Mouse (Mus musculus) large intestine, adult 2 months (tissue): ENCODE results near the gene P3h3. TPM values are rescaled to one million over a fixed set of nuclear protein-coding genes. Genes with fewer than 3 reads are reported as not detected.
A peak's percentile ranks its signal among the peaks of the same experiment; 100 is the strongest.
"Not testable (repeated sequence)": the region's sequence is repeated elsewhere in the genome, so short reads cannot be mapped to it uniquely, and the experiment has no call there.

ENCODE experiments used
- DNase-seq: peaks from one replicate; pipeline ENCODE4 v3.0.0-alpha.2; 2012; ENCODE audit warnings: low read depth, low spot score
- WGBS: fragments of 180-500 bp; shearing (Covaris S2); methylation state at CpG from one replicate; pipeline ENCODE4 v1.1.7; 2018; 5-methylcytosine and 5-hydroxymethylcytosine counted together
- polyA plus RNA-seq: library from polyadenylated mRNA; depleted of rRNA; stranded (reverse); fragments of >200 nt; gene quantifications from 2 replicates; pipeline ENCODE4 v1.2.3, GENCODE M21; 2012

Gene P3h3
- polyA plus RNA-seq, 1 experiment: 8.3 TPM

DNA sequence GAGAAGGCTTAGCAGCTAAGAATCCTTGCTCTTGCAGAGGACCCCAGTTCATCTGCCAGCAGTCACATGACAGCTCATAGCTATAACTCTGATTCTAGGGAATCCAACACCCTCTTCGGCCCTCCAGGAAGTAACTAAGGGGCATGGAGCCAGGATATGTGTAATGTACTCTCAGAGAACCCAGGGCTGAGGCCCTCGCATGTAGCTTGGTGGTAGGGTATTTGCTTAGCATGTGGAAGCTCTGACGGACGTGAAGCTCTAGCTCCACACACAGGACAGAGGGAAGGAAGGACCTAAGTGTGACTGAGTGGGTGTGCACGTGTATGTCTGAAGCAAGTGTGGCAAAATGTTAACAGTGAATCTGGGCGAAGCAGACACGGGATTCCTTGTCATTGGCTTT, 21.1 kb downstream of the P3h3 start:
- no peak for DNase-seq
- WGBS: 57% methylated on average over 7 of the region's 7 CpGs

DNA sequence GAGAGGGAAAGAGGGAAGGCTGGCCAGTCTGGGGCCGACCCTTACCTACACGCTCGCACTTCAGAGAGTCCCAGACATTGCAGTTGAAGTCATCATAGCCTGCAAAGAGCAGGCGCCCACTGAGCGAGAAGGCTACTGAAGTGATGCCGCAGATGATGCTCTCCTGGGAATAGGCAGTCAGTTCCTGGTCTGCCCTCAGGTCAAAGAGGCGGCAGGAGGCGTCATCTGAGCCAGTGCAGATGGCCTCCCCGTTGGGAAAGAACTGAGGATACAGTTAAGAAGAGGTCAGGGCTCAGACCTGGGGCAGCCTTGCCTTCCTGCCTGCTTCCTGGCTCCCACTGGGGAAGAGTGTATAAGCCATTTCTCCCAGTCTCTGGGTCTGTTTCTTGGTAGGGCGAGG, 22.0 kb downstream of the P3h3 start:
- whole genome bisulfite sequencing: 81% methylated on average over 10 of the region's 10 CpGs

DNA sequence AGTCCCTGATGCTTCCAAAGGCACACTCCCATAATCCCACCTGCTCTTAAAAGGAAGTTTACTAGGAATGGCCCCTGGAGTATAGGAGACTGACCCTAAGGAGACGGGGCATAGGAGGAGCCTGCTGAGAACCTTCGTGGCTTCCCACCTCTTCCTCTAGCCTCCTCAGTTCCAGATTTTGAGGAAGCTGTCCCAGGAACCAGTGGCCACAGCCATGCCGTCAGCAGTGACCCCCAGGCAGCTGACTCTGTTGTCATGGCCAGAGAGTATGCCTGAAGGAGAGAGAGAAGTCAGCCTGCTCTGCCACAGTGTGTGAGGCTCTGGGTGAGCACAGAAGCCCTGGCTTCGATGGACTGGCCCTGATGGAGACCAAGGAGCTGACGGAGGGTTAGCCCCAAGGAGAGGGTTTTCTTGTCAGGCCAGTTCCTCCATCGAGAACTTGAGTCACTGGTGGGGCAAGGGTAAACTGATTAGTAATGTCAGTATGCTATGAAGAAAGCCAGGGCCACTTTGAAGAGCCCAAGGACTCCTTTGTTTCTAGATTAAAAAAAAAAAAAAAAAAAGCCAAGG, 23.0 kb downstream of the P3h3 start:
- no peak for DNase-seq
- WGBS: 76% methylated on average over 6 of the region's 6 CpGs

More for the DNA sequence above, 22.0 kb downstream of the P3h3 start:
- DNase-seq: no peak

DNA sequence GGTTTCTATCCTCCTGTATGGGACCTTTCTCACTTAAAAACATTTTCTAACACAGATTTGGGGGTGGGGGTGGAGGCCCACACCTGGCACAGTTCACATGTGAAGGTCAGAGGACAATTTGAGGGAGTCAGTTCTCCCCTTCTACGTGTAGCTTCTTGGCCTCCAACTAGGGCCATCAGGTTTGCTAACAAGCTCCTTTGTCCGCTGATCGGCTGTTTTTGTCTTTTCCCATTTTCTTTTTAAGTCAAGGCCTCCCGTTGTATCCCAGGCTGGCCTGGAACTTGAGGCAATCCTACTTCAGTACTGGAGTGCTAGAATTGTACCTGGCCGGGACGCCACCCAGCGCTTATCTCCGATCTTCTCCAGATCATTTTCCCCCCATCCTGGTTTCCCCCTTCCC, 25.9 kb downstream of the P3h3 start:
- 93% methylated on average over 8 of the region's 8 CpGs for WGBS
- DNase-seq: no peak

DNA sequence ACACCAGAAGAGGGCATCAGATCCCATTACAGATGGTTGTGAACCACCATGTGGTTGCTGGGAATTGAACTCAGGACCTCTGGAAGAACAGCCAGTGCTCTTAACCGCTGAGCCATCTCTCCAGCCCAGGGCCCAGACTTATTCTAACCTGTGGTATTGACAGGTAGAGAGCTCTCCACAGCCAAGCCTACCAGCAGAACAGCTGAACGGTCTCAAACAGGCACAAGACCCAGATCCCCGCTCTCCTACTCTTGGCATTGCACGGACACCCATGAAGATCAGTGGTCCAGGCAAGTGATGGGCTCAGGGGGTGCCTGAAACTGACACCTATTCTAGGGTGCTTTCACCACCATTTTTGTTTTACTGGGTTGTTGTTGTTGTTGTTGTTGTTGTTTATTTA, 26.4 kb downstream of the P3h3 start:
- 95% methylated on average over 4 of the region's 4 CpGs for WGBS
- DNase-seq: not testable (repeated sequence)

DNA sequence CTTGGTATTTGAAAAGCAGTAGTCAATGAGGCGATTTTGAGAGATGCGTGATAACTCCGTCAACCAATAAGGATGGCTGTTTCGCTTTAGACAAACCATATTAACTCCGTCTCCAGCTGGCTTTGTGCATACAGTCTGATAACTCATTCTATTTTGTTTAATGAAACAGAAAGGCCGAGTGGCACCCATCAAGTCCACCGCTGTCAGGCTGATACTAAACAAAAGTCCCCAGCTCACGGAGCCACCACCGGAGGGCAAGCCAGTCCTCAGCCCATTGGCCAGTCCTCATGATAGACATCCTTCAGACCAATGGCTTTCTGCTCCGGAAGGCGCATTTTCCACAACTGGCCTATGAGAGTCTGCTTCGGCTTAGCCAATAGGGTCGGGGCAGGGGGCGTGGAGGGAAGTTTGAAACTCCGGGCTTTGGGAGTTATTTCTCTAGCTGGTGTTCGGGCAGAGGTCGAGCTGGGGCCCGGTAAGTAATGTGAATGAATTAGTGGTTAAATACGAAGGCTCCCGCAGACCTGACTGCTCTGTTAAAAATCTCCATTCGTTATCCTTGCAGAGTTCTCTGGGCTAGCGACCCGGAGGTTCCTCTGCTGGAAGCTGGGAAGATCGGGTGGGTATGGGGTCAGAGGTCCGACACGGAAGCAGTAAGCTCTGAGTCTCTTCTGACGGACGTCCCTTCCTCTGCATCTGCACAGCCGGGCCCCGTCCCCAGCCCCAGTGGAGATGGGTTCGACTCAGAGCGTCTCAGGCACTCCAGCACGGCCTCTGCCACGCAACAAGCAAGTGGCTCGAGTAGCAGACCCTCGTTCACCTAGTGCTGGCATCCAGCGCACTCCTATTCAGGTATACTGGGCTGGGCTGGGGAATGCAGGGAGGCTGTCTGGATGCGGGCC, 27.5 kb downstream of the P3h3 start:
- peak; percentile 87 for DNase-seq
- WGBS: under 1% methylated on average over 38 of the region's 38 CpGs

DNA sequence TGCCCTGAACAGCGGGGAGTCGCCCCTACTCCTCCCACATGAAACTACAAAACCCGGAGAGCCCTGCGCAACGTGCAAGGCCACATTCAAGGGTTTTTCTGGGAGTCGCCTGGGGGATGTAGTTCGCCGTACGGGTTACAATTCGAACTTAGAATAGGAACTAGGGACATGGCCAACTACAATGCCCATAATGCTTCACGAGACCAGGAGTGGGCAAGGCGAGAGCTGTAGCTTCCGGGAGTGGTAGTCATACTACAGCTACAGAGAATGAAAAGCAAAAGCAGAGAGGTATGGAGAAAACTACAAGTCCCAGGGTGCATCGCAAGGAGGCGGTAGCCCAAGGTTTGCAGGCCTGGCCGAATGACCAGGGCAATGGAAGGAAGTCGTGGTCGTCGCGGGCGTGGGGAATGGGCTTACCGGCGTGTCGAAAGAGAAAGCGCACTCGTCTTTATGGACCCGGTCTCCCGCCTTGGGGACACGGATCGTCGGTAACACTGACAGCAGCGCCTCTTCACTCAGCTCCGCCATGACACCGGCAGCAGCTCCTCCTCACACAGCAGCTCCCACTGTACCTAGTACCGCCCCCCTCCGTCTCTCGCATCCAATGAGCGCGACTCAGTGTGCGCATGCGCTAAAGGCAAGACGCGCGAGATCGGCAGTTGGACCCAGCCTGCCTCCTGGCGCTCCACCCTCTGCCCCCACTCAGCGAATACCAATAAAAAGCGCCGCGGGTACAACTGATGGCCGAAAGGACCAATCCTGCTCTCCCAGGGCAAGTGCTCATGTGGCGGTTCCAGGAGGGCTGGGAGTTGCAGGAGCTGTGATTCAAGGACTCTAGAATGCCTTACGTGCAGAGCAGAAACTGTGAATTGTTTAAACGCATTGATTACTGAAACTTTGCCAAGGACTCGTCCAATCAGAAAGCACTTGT, 28.4 kb downstream of the P3h3 start, which contains the start of the genes Usp5 and Cdca3:
Gene Usp5 (minus strand): TSS at position 617 of the 931 bp plus-strand sequence.
Gene Cdca3 (plus strand): TSS at position 680 of the 931 bp plus-strand sequence.
- peak; percentile 100 for DNase-seq

DNA sequence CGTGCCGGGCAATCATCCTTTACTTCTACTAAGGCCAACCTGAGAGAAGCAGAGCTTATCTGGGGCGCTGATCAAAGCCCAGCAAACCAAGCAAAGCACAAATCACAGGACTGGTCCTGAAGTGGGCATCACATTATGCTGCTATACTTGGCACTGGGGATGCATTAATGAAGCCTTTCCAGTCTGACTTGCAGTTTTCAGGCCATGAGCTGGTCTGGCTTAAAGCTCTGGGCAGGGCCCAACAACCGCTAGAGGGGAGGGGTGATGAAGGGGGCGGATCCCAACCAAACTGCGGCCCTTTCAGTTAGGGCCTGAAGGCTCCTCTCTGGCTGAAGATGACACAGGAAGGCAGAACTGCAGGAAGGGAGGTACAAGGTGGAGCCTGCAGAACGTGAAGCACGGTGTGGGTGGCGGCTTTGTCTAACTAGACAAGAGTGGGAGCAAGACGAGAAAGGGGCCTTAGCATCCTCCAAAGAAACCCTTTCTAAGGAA, 29.4 kb downstream of the P3h3 start:
- DNase-seq: no peak
- 15% methylated on average over 10 of the region's 10 CpGs for WGBS

More for the DNA sequence above, 28.4 kb downstream of the P3h3 start, which contains the start of the genes Usp5 and Cdca3:
- WGBS: under 1% methylated on average over 55 of the region's 55 CpGs

DNA sequence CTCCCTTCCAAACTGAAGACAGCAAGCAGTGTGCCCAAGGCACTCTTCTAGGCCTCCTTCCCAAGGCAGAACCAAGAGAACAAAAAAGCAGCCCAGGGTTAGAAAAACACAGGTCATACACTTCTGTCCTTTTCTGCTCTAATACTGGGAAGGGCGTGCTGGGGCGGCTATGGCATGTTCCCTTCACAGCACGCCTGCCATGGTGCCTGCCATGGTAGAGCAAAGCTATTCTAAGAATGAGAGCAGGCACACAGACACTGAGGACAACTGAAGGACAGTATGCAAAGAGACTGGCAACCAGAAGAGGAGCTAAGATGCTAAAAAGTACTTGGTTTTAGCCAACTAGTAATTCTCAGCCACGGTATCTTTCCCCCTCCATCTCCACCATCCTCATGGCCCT, 35.5 kb downstream of the P3h3 start:
- 94% methylated on average over 4 of the region's 4 CpGs for WGBS

DNA sequence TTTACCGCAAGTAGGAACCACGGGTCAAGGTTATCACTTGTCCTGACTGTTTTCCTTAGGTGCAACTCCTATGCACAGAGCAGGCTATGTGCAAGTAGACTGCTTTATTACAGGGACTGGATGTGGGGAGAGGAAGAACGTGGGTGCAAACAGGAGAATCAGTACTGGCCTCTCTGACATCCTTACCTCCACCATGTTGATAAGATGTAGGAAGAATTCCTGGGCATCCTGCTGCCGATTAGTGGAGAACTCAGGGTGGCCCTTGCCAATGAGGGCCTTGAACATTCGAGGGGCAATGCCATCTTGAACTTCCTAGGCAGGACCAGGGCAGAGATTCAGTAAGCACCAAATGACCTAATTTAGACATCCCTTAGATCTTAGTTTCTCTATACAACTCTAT, 36.7 kb downstream of the P3h3 start:
- WGBS: 90% methylated on average over 5 of the region's 5 CpGs
- no peak for DNase-seq

More for the DNA sequence above, 35.5 kb downstream of the P3h3 start:
- no peak for DNase-seq

DNA sequence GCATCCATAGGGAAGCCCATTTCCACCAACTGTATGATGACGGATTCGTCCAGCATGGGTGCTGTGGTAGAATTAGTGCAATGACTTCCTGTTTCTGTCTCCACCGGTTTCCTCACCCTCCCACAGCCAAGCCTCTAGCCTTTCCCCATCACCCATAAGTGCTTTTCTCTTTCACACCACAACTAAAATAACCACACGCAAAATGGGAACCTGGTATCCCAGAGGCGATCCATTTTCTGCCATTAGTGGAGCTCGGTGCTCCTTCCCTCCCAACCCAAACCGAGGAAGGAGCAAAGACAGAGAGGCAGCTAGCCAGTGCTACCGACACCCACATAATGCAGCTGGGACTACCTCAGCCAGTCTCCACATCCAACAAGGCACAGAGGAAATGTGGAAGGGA, 39.6 kb downstream of the P3h3 start:
- WGBS: 84% methylated on average over 8 of the region's 8 CpGs
- no peak for DNase-seq

DNA sequence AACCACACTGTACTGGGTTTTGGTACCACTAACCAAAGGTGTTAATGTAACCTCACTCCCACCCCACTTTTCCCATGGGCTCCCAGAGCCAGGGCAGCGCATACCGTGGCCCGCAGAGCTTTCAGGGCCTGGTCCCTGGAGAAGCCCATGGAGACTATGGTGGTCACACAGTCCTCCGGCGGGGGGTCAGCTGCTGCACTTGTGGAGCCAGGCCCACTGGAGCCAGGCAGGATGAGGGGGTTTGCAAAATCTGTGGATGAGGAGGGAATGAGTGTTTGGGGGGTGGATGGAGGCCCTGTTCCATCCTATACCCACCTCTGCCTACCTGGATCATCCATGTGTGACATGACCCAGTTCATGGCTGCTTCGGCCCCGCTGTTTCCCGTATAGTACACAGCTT, 40.0 kb downstream of the P3h3 start:
- 95% methylated on average over 8 of the region's 8 CpGs for WGBS
- DNase-seq: no peak

DNA sequence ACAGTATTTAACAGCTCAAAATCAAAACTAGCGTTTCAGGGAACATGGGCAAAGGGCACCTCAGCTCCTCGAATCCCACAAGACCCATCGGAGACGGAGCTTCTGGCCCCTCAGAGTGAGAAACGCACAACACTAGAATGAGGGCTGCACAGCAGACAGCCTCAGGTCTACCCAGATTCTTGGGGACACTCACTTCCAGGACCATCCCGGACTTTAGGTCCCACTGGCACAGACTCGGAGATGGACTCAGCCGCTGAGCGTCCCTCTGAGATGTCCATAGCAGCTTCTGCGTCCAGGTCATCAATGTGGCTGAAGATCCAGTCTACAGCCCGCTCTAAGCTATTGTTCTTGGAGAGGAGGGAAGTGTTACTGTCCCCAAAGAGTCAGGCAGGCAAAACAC, 40.4 kb downstream of the P3h3 start:
- DNase-seq: no peak
- 97% methylated on average over 11 of the region's 11 CpGs for WGBS

DNA sequence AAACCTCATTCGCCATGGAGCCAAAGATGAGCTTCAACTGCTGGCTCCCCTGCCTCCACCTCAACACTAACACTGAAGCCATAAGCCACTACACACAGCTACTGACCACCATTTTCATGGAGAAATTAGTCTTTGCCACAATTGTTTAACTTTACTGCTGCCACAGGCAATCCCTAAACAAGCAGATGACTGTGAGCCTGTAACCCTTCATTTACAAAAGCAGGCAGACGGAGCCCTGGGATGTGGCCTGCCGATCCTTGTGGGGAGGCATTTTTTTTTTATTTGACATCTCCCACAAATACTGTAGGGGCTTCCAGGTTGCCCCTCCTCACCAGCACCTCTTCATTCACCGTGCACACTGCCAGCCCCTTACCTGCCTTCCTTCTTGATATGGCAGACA, 40.9 kb downstream of the P3h3 start:
- no peak for DNase-seq
- WGBS: 92% methylated on average over 4 of the region's 4 CpGs

DNA sequence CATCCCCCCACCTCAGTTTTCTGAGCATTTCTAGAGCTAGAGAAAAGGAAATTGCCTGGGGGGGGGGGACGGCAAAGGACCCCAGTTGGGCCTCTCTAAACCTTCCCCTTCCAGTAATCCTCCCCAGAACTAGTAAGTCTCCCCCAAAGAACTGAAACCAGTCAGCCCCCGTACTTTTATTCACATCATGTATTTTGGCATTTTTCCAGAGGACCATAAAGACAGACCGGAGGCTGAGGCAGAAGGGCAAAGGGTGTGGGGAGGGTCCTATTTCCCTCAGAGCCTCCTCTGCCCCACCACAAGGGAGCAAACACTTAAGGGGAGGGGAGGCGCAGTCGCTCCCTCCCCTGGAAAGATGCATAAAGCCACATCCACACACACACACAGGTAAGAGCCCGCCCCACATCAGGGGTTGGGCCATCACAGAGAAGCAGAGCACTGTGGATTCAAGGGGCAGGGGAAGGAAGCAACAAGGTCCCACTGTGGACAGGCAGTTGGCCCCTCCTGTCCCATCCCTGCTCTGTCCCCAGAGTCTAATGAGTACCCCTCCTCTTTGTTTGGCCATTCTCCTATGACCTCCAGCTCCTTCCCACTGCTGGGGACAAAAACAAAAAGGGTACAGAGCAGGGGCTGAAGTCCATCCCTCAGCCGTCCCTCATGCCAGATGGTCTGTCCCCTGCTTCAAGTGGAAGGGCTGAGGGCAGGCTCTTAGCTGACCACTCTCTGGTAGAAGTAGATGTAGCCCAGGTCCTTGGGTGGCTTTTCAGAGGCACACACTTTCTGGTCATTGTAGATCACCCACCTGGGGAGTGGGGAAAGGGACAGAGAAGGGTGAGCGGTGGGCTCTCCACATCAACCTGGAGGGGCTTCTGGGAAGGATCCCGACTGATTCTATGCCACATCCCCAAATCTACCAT, 42.4 kb downstream of the P3h3 start:
- 59% methylated on average over 9 of the region's 9 CpGs for WGBS
- no peak for DNase-seq

DNA sequence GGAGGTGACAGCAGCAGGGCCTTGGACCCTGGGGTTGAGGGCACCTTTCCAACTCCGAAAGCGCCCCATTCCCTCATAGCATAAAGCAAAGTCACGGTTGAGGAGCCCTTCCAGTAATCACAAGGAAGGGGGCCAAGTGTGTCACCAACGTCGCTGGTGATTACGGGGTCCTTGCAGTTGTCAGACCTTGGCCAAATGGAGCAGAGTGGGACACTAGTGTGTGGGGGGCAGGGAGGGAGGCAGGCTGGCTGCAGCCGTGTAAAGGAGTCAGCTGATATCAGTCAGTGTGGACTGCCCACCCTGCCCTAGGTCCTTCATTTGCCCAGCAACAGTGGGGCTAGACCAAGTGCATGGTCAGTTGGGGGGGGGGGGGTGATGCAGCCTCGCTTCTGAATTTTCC, 43.1 kb downstream of the P3h3 start:
- DNase-seq: no peak
- 26% methylated on average over 8 of the region's 8 CpGs for WGBS

DNA sequence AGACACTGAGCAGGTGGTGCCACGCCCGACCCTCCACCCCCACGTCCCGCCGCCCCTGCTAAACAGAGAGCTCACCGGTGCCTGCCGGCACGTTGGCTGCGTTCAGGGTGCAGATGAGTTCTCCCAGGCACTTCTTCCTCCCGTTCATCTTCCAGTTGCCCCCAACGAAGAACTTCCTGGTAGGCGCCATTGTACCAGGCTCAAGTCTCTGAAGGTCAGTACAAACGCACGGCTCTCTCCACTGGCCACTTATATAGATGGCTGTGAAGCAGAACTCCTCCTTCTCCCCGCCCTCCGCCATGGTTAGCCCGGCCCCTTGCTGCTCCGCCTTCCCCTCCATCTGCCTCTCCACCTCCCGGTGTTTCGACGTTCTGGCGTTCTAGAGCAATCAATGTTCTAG, 43.6 kb downstream of the P3h3 start, which contains the start of gene Tpi1:
Gene Tpi1 (minus strand): TSS at position 364 of the 400 bp plus-strand sequence.
- no peak for DNase-seq
- under 1% methylated on average over 22 of the region's 22 CpGs for WGBS

DNA sequence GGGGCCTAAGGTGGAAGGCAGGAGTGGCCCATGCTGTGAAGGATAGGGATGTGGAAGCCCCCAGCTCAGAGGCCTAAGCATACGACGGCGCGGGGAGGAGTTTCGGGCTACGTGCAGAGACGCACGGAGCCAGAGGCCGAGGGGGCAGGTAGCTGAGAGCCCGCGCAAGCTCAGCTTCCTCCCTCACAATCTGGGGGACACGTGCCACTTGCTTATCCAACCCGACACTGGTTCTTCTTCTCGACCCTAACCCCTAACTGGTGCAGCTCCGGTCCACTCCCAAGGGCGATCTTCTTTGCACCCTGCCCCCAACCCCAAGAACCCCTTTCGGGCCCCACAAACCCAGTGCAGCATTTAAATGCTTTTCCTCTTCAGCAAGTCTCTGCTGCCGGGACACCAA, 44.1 kb downstream of the P3h3 start:
- under 1% methylated on average over 18 of the region's 18 CpGs for WGBS

DNA sequence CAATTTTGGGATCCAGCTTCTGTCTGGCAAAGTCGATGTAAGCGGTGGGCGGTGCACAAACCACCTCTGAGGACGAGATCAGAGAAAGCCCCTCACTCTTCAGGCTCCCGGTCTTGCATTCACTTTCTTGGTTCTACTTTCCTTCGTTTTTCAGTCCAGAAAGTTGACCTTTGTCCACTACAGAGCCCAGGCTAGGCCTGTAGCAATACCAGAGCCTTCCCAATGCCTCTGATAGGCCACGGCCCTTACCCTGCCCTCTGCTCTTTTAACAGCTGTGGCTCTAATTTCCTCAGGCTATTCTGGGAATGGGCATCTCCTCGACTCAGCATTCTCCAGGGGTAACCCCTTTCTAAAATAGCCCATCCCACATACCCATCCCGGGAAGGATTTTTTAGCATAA, 44.7 kb downstream of the P3h3 start:
- 14% methylated on average over 9 of the region's 9 CpGs for WGBS
- DNase-seq: no peak

More for the DNA sequence above, 44.1 kb downstream of the P3h3 start:
- DNase-seq: no peak
